Mouse (Mus musculus): Measurements from ENCODE around the gene Pxmp4. TPM values are rescaled to one million over a fixed set of nuclear protein-coding genes. Genes with fewer than 3 reads are reported as not detected.

Gene Pxmp4
- polyA plus RNA-seq, 1 experiment from 2014 or later, result 52.8 TPM

DNA sequence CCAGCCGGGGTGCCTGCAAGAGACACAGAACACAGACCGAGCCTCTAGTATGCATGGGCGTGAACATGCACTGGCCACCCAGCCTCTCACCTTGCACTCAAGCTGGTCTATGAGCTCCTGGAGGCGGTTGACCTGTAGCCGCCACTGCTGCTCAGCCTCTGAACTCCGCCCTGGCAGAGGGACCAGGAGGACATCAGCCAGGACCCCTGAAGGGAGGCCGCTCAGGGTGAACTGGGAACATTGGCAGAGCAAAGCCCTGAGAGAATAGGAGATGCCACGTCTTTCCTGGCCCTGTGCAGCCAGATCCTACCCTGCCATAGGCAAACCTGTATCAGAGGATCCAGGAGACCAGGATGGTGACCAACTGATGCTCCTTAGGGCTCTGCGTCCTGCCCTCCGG is 56.8 kb downstream of the Pxmp4 start, which contains the start of gene 1700003F12Rik:
TSS of gene 1700003F12Rik (plus strand) at position 375 of the 400 bp plus-strand sequence.
- Histone ChIP-seq H3K4me3 (ENCODE audit: low read depth, low read length) (no peak within 1 kb of the TSS), H3K27me3 (ENCODE audit: control insufficient read depth, insufficient read depth, low read length) (no peaks in the 10 kb centered on the region), H3K9me3 (ENCODE audit: control insufficient read depth, low read length) (no peaks in the 10 kb centered on the region), H3K36me3 (ENCODE audit: control insufficient read depth, insufficient read depth, low read length) (no peaks in the 10 kb centered on the region), H3K4me1 (replicated peaks; ENCODE audit: control insufficient read depth, insufficient read depth) (0 out of 2 replicates have a peak, but pooled peaks cover 5% of the 10 kb centered on the region), H3K4me2 (replicated peaks; ENCODE audit: low read depth) (no peak within 1 kb of the TSS), H3K27ac (replicated peaks) (no peak within 1 kb of the TSS), H3K9ac (ENCODE audit: low read length) (no peak within 1 kb of the TSS)
- no peak for TF ChIP-seq EP300 (optimal IDR thresholded peaks at IDR 0.05)
- no peak for TF ChIP-seq CTCF (IDR thresholded peaks at IDR 0.05; ENCODE audit: low read depth)
- DNase-seq (ENCODE audit: low spot score), result no peak
- 94% methylated on average over 10 of the region's 10 CpGs for WGBS
- no peak for ATAC-seq (ENCODE audit: low FRiP score, low TSS enrichment)

DNA sequence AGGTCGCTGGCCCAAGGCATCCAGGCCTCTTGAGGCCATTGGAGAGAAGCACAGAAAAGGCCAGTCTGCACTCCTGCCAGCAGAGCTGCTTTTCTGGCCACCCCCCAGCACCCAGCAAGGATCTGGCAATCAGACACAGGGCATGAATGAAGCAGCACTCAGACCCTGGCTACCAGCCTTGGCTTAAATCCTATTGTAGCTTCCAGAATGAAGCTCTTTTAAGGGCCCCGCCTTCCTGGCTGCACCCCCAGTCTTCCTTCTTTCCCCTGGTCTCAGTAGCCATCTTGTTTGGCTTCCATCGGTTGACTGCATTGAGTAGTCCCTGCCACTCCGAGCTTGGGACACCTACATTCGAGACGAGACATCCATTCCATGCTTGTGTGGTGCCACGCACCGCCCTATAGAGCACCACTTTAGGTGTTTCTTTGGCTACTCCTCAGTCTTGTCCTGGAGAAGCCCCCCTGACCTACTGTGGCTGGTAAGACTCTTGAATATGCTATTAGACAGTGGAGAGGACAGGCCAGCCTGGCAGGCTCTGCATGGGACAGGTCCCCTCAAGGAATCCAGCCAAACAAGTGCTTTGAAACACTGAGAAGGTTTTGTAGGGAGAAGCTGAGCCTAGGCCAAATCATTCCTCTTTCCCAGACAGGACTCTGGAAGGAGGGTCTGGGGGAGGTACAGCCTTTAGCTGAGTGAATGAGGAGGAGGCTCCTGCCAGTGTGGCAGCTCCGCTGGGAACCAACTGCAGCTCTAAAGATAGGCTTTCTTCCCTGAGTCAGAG is 59.8 kb downstream of the Pxmp4 start:
- no peaks in the 10 kb centered on the region for H3K4me1 ChIP-seq (replicated peaks; ENCODE audit: control insufficient read depth, insufficient read depth)
- TF ChIP-seq EP300 (optimal IDR thresholded peaks at IDR 0.05), result no peak
- TF ChIP-seq CTCF (IDR thresholded peaks at IDR 0.05; ENCODE audit: low read depth), result no peak
- no peak overlapping the region for H3K9ac ChIP-seq (ENCODE audit: low read length)
- 74% methylated on average over 9 of the region's 9 CpGs for WGBS
- H3K36me3 ChIP-seq (ENCODE audit: control insufficient read depth, insufficient read depth, low read length), result no peaks in the 10 kb centered on the region
- no peak overlapping the region for H3K4me3 ChIP-seq (ENCODE audit: low read depth, low read length)
- ATAC-seq (ENCODE audit: low FRiP score, low TSS enrichment), result no peak
- H3K27ac ChIP-seq (replicated peaks), result no peak overlapping the region
- H3K9me3 ChIP-seq (ENCODE audit: control insufficient read depth, low read length), result no peaks in the 10 kb centered on the region
- H3K4me2 ChIP-seq (replicated peaks; ENCODE audit: low read depth), result no peak overlapping the region
- H3K27me3 ChIP-seq (ENCODE audit: control insufficient read depth, insufficient read depth, low read length), result no peaks in the 10 kb centered on the region
- no peak for DNase-seq (ENCODE audit: low spot score)

DNA sequence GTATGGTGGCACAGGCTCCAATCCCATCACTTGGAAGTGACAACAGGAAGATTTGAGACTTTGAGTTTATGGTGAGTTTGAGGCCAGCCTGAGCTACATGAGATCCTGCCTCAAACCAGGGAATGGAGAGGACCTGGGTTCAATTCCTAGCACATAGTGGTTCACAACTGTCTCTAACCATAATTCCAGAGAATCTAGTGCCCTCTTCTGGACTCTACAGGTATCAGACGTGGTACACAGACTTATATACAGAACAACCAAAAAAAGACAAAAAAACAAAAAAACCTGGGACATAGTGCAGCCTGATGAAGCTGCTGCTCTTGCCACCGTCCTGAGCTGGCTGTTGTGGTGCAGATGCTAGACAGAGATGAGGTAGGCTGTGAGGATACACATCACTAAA is 61.9 kb downstream of the Pxmp4 start:
- 82% methylated on average over 2 of the region's 2 CpGs for WGBS
- ATAC-seq (ENCODE audit: low FRiP score, low TSS enrichment), result no peak
- H3K36me3 ChIP-seq (ENCODE audit: control insufficient read depth, insufficient read depth, low read length), result no peaks in the 10 kb centered on the region

DNA sequence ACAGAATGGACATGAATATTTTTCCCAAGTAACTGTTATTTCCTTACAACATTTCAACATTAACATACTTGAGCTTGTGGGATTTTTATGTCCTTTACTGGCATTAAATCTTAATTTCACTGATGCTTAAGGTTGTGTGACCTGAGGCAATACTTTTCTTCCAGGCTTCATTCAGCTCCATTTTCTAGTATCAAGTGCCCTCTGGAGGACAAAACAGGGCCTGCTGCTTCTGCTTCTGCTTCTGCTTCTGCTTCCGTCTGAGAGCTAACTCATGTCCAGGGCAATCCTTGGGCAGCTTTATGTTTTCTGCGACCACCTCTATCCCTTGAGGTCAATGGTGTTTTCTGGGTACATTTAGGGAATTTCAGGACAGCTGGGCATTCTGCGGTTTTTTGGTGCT is 63.8 kb downstream of the Pxmp4 start:
- peak; percentile 51 for DNase-seq (ENCODE audit: low spot score)
- H3K4me2 ChIP-seq (replicated peaks; ENCODE audit: low read depth), result no peak overlapping the region
- no peak overlapping the region for H3K27ac ChIP-seq (replicated peaks)
- ATAC-seq (ENCODE audit: low FRiP score, low TSS enrichment), result no peak
- H3K9ac ChIP-seq (ENCODE audit: low read length), result no peak overlapping the region
- H3K4me3 ChIP-seq (ENCODE audit: low read depth, low read length), result no peak overlapping the region
- TF ChIP-seq EP300 (optimal IDR thresholded peaks at IDR 0.05) (no peak), CTCF (IDR thresholded peaks at IDR 0.05; ENCODE audit: low read depth) (peak; percentile 84)
- no peaks in the 10 kb centered on the region for H3K4me1 ChIP-seq (replicated peaks; ENCODE audit: control insufficient read depth, insufficient read depth)
- peaks cover 4% of the 10 kb centered on the region for H3K36me3 ChIP-seq (ENCODE audit: control insufficient read depth, insufficient read depth, low read length)
- no peaks in the 10 kb centered on the region for H3K27me3 ChIP-seq (ENCODE audit: control insufficient read depth, insufficient read depth, low read length)
- H3K9me3 ChIP-seq (ENCODE audit: control insufficient read depth, low read length), result no peaks in the 10 kb centered on the region
- WGBS, result 70% methylated on average over 3 of the region's 3 CpGs

More for the DNA sequence above, 61.9 kb downstream of the Pxmp4 start:
- H3K9ac ChIP-seq (ENCODE audit: low read length), result no peak overlapping the region
- no peaks in the 10 kb centered on the region for H3K4me1 ChIP-seq (replicated peaks; ENCODE audit: control insufficient read depth, insufficient read depth)
- no peak for TF ChIP-seq EP300 (optimal IDR thresholded peaks at IDR 0.05)
- peak; percentile 36 for TF ChIP-seq CTCF (IDR thresholded peaks at IDR 0.05; ENCODE audit: low read depth)
- H3K4me3 ChIP-seq (ENCODE audit: low read depth, low read length), result no peak overlapping the region
- no peaks in the 10 kb centered on the region for H3K9me3 ChIP-seq (ENCODE audit: control insufficient read depth, low read length)
- no peaks in the 10 kb centered on the region for H3K27me3 ChIP-seq (ENCODE audit: control insufficient read depth, insufficient read depth, low read length)
- H3K27ac ChIP-seq (replicated peaks), result no peak overlapping the region
- H3K4me2 ChIP-seq (replicated peaks; ENCODE audit: low read depth), result no peak overlapping the region
- DNase-seq (ENCODE audit: low spot score), result no peak

DNA sequence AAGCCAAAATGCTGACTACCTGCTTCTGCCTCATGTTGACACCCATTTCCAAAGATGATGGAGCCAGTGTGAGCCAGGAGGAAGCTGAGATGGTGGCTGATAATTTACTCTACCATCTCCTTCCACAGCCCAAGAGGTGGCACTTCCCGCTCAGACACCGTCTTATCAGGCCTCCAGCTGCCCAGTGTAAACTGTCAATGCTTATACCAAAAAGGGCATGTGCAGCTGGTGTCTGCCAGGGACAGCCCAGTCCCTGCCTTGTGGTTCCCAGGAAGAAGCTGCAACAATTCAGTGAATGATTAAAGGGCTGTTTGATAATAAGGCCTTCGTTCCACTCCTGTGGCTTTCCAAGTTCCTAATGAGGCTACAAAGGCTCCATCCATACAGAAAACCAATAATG is 64.8 kb downstream of the Pxmp4 start:
- TF ChIP-seq EP300 (optimal IDR thresholded peaks at IDR 0.05) (no peak), CTCF (IDR thresholded peaks at IDR 0.05; ENCODE audit: low read depth) (no peak)
- Histone ChIP-seq H3K9ac (ENCODE audit: low read length) (no peak overlapping the region), H3K4me2 (replicated peaks; ENCODE audit: low read depth) (no peak overlapping the region), H3K4me3 (ENCODE audit: low read depth, low read length) (no peak overlapping the region), H3K36me3 (ENCODE audit: control insufficient read depth, insufficient read depth, low read length) (peaks cover 5% of the 10 kb centered on the region), H3K27me3 (ENCODE audit: control insufficient read depth, insufficient read depth, low read length) (no peaks in the 10 kb centered on the region), H3K27ac (replicated peaks) (no peak overlapping the region), H3K9me3 (ENCODE audit: control insufficient read depth, low read length) (no peaks in the 10 kb centered on the region), H3K4me1 (replicated peaks; ENCODE audit: control insufficient read depth, insufficient read depth) (no peaks in the 10 kb centered on the region)
- no peak for DNase-seq (ENCODE audit: low spot score)
- WGBS, result 32% methylated on average over 3 of the region's 3 CpGs
- no peak for ATAC-seq (ENCODE audit: low FRiP score, low TSS enrichment)

DNA sequence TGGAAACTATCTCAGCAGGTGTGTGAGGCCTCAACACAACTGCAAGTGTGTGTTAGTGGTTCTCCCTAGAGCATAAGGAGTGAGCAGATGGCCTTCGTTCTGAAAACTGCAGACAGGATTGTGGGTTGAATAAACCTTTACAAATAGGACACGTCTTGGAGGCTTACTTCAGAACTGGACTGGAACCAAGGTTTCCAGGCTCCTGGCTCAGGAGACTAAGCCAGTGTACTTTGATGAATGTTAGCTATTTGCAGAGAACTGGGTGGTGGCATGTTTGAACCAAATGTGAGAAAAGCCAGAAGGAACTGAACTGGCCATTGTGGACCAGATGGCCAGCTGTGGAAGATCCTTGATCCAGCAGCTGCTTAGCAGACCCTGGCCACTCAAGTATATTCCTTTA is 65.2 kb downstream of the Pxmp4 start:
- DNase-seq (ENCODE audit: low spot score) (no peak), ATAC-seq (ENCODE audit: low FRiP score, low TSS enrichment) (no peak)
- Histone ChIP-seq H3K4me3 (ENCODE audit: low read depth, low read length) (no peak overlapping the region), H3K4me1 (replicated peaks; ENCODE audit: control insufficient read depth, insufficient read depth) (no peaks in the 10 kb centered on the region), H3K27ac (replicated peaks) (no peak overlapping the region), H3K36me3 (ENCODE audit: control insufficient read depth, insufficient read depth, low read length) (peaks cover 5% of the 10 kb centered on the region), H3K9ac (ENCODE audit: low read length) (no peak overlapping the region), H3K27me3 (ENCODE audit: control insufficient read depth, insufficient read depth, low read length) (no peaks in the 10 kb centered on the region), H3K9me3 (ENCODE audit: control insufficient read depth, low read length) (no peaks in the 10 kb centered on the region), H3K4me2 (replicated peaks; ENCODE audit: low read depth) (no peak overlapping the region)
- TF ChIP-seq EP300 (optimal IDR thresholded peaks at IDR 0.05) (no peak), CTCF (IDR thresholded peaks at IDR 0.05; ENCODE audit: low read depth) (no peak)
- WGBS, result 37% methylated on average over 2 of the region's 2 CpGs

Other genes with a start within 250 kb of the Pxmp4 start
- gene Cdk5rap1, start 230.7 kb downstream of the Pxmp4 start, polyA plus RNA-seq (2015; fragmentation: Nextera tagmentation; extraction: Ambion mirVana), result 6.2 and 25.9 TPM in 2 replicates
- 6.7 and 7.2 TPM in 2 replicates for gene Snta1, start 195.6 kb downstream of the Pxmp4 start, polyA plus RNA-seq (2015; fragmentation: Nextera tagmentation; extraction: Ambion mirVana)
- 10.3 and 10.4 TPM in 2 replicates for gene Cbfa2t2, start 167.2 kb downstream of the Pxmp4 start, polyA plus RNA-seq (2015; fragmentation: Nextera tagmentation; extraction: Ambion mirVana)
- 0.87 and 0.89 TPM in 2 replicates for gene 1700003F12Rik, start 56.6 kb downstream of the Pxmp4 start, polyA plus RNA-seq (2015; fragmentation: Nextera tagmentation; extraction: Ambion mirVana)
- gene Actl10, start 51.9 kb downstream of the Pxmp4 start, polyA plus RNA-seq (2015; fragmentation: Nextera tagmentation; extraction: Ambion mirVana), result not detected in 2 replicates
- gene Necab3, start 44.8 kb downstream of the Pxmp4 start, polyA plus RNA-seq (2015; fragmentation: Nextera tagmentation; extraction: Ambion mirVana), result 0.50 and 0.70 TPM in 2 replicates
- 5.7 and 6.1 TPM in 2 replicates for gene E2f1, start 33.8 kb downstream of the Pxmp4 start, polyA plus RNA-seq (2015; fragmentation: Nextera tagmentation; extraction: Ambion mirVana)
- 0.27 and 0.45 TPM in 2 replicates for gene Zfp341, start 9.6 kb upstream of the Pxmp4 start, polyA plus RNA-seq (2015; fragmentation: Nextera tagmentation; extraction: Ambion mirVana)
- gene 4930519P11Rik, start 9.7 kb upstream of the Pxmp4 start, polyA plus RNA-seq (2015; fragmentation: Nextera tagmentation; extraction: Ambion mirVana), result 0.22 and 0.28 TPM in 2 replicates
- 37.3 and 42.7 TPM in 2 replicates for gene Chmp4b, start 48.0 kb upstream of the Pxmp4 start, polyA plus RNA-seq (2015; fragmentation: Nextera tagmentation; extraction: Ambion mirVana)
- gene Gm14214, start 166.3 kb upstream of the Pxmp4 start, polyA plus RNA-seq (2015; fragmentation: Nextera tagmentation; extraction: Ambion mirVana), result not detected in 2 replicates
- 16.8 and 18.7 TPM in 2 replicates for gene Raly, start 187.4 kb upstream of the Pxmp4 start, polyA plus RNA-seq (2015; fragmentation: Nextera tagmentation; extraction: Ambion mirVana)
- gene a, start 187.7 kb upstream of the Pxmp4 start, polyA plus RNA-seq (2015; fragmentation: Nextera tagmentation; extraction: Ambion mirVana), result 0.41 and 0.65 TPM in 2 replicates